Mouse (Mus musculus): ENCODE measurements around the gene Fbxl14. TPM values are rescaled to one million over a fixed set of nuclear protein-coding genes. Genes with fewer than 3 reads are reported as not detected.
A peak's percentile ranks its signal among the peaks of the same experiment; 100 is the strongest.

The Fbxl14 gene
- polyA plus RNA-seq, 1 experiment from 2014 or later, result 7.5 TPM

DNA sequence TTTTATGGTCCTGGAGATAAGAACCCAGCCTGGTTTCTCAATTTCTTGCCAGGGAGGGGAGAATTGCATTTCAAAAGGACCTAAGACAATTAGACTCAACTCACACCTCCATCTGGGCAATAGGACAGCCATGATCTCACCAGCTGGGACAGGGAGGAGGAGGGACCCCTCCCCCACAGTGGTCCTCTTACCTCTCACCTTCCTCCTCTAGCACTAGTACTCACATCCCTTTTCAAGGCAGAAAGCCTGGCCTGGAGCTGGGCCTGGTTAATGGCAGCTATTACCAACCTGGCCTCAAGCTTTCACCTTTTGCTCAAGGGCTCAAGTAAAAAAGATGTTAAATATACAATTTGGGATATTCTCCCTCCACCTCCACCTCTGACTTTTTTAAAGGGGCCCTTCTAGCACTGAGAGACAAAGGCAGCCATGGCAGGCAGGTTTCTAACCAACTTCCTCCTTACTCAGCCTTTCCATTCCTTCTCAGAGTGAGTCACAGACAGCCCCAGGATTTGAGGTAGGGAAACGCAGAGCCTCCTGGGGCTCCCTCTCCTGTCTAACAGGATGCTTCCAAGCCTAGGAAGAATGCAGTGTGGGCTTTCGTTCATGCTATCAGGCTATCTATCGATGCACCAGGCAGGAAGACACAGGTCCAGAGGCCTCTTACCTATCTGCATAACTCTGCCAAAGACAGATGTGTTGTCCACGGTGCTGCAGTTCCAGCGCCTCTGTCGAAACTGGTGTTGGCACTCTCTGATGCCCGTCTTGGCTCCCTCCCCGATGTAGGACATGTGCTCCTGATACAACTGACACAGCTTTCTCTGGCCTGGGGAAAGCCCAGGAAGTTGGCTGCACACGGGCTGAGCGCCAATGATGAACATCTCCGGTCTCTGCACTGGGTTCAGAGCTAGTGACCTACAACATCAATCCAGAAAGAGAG, 33.5 kb upstream of the Fbxl14 start:
- H3K9ac ChIP-seq (ENCODE audit: low read depth, low read length), result no peak overlapping the region
- ATAC-seq (ENCODE audit: low read depth), result no peak
- DNase-seq (ENCODE audit: low spot score), result no peak
- H3K9me3 ChIP-seq (ENCODE audit: control insufficient read depth, low read length), result no peaks in the 10 kb centered on the region
- H3K4me1 ChIP-seq (ENCODE audit: control insufficient read depth, insufficient read depth, low read length), result 0 out of 2 replicates have a peak, but pooled peaks cover 3% of the 10 kb centered on the region
- H3K4me3 ChIP-seq (ENCODE audit: low read depth, low read length), result no peak overlapping the region
- no peaks in the 10 kb centered on the region for H3K36me3 ChIP-seq (ENCODE audit: control insufficient read depth, insufficient read depth, low read length)
- no peak overlapping the region for H3K27ac ChIP-seq (replicated peaks; ENCODE audit: low read depth, low read length)
- H3K4me2 ChIP-seq (ENCODE audit: low read depth, low read length), result no peak overlapping the region
- no peaks in the 10 kb centered on the region for H3K27me3 ChIP-seq (replicated peaks; ENCODE audit: control insufficient read depth, insufficient read depth, low read length)
- 77% methylated on average over 11 of the region's 11 CpGs for whole genome bisulfite sequencing

DNA sequence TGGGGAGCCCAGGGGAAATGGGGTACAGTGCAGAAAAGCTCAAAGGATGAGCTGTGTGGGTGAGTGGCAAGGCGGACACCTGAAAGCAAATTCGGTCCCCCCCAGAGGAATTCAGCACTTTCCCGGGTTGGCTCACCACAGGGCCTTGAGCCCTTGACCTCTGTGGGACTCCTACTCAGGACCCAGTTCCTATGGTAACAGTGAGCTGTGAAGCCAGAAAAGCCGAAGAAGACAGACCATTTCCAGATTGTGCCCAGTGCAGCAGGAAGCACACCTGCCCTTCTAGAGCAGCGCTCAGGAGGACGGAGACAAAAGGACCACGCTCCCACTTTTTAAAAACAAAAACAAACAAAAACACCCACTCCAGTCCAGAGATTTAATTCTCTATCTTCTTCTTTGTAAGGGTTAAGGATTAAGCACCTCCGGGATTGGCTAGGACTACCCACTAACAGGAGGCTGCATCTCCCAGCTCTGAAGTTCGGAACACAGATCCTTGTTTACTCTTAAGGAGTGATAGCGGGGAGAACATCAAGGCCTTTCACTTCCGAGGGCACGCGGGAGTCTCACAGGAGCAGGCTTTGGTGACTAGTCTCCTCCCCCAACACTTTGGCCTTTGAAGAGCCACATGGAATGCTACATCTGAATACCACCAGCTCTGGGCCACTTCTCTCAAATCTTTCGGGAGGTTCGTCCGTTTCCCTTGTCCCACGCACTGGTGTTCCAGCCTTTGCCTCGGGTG, 31.0 kb upstream of the Fbxl14 start:
- Histone ChIP-seq H3K27me3 (replicated peaks; ENCODE audit: control insufficient read depth, insufficient read depth, low read length) (no peaks in the 10 kb centered on the region), H3K9ac (ENCODE audit: low read depth, low read length) (peak overlapping the region; percentile 53), H3K4me2 (ENCODE audit: low read depth, low read length) (peak overlapping the region; percentile 71), H3K36me3 (ENCODE audit: control insufficient read depth, insufficient read depth, low read length) (no peaks in the 10 kb centered on the region), H3K9me3 (ENCODE audit: control insufficient read depth, low read length) (no peaks in the 10 kb centered on the region), H3K27ac (replicated peaks; ENCODE audit: low read depth, low read length) (no peak overlapping the region), H3K4me1 (ENCODE audit: control insufficient read depth, insufficient read depth, low read length) (peaks cover 8% of the 10 kb centered on the region), H3K4me3 (ENCODE audit: low read depth, low read length) (peak overlapping the region; percentile 39)
- 9% methylated on average over 18 of the region's 18 CpGs for WGBS
- ATAC-seq (ENCODE audit: low read depth) (no peak), DNase-seq (ENCODE audit: low spot score) (peak; percentile 30)

DNA sequence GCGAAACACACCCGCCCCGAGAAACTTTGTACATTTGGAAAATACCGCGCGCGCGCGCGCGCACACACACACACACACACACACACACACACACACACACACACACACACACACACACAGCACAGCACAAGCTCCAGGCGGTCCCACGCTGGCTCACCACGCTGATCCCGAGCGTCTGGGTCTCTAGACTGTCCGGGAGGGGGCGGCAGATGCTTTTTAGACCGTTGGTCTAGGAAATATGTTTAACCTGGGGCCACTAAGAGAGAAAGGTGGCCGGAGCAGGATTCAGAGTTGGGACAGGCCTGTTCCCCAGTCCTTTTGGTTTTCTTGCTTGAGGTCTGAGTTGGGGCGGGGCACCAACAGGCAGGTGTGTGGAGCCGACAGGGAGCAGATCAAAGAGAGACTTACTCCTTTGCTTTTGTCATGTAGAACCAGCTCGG, 30.4 kb upstream of the Fbxl14 start:
- Histone ChIP-seq H3K9me3 (ENCODE audit: control insufficient read depth, low read length) (no peaks in the 10 kb centered on the region), H3K4me2 (ENCODE audit: low read depth, low read length) (peak overlapping the region; percentile 71), H3K27me3 (replicated peaks; ENCODE audit: control insufficient read depth, insufficient read depth, low read length) (no peaks in the 10 kb centered on the region), H3K4me1 (ENCODE audit: control insufficient read depth, insufficient read depth, low read length) (peaks cover 8% of the 10 kb centered on the region), H3K27ac (replicated peaks; ENCODE audit: low read depth, low read length) (no peak overlapping the region), H3K4me3 (ENCODE audit: low read depth, low read length) (peak overlapping the region; percentile 39), H3K36me3 (ENCODE audit: control insufficient read depth, insufficient read depth, low read length) (no peaks in the 10 kb centered on the region), H3K9ac (ENCODE audit: low read depth, low read length) (peak overlapping the region; percentile 53)
- ATAC-seq (ENCODE audit: low read depth), result peak; percentile 53
- 8% methylated on average over 15 of the region's 23 CpGs for WGBS
- DNase-seq (ENCODE audit: low spot score), result peak; percentile 86

DNA sequence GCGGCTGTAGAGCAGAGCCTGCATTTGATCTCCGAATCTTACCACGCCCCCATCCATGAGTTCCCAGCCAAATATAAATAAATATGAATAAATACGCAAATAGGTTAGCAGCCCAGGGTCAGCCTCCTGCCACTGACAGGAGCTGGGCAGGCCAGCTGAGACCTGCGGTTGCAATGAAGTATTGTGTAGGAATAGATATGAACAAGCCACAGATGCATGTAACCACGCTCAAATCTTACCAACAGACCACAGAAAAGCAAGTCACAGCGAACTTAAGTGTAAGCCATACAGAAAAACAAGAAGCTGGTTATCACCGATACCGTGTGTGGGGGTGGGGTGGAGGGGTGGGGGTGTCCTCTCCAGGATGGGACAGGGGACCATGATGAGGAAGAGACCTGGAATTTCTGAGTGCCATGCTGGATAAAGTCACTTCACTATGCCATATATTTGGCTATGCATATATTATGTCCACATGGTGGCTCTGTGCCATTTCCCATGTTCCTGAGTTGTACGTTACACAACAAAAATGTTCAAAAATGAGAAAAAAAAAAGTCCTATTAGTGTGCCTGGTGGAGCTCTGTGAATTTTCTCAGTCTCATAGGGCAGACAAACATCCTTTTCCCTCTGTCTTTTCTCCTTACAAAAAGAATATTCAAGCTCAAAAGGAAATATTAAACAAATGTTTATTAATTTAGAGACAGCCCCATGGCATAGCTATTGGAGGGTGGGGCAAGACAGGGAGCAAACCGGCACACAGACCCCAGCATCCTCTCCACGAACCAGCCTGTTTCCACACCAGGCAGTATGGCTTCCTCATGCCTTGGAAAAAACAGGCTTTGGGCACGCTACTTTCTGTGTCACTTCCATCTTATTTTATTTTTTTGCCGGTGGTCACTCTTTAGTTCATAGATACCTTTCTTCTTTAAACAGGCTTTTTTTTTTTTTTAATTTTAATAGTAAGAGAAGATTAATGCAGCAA, 28.2 kb upstream of the Fbxl14 start:
- Histone ChIP-seq H3K36me3 (ENCODE audit: control insufficient read depth, insufficient read depth, low read length) (no peaks in the 10 kb centered on the region), H3K4me1 (ENCODE audit: control insufficient read depth, insufficient read depth, low read length) (peaks cover 8% of the 10 kb centered on the region), H3K27ac (replicated peaks; ENCODE audit: low read depth, low read length) (0 out of 2 replicates have a peak overlapping the region, but pooled peaks have one; percentile 54), H3K9me3 (ENCODE audit: control insufficient read depth, low read length) (no peaks in the 10 kb centered on the region), H3K9ac (ENCODE audit: low read depth, low read length) (peak overlapping the region; percentile 58), H3K4me3 (ENCODE audit: low read depth, low read length) (peak overlapping the region; percentile 37), H3K27me3 (replicated peaks; ENCODE audit: control insufficient read depth, insufficient read depth, low read length) (no peaks in the 10 kb centered on the region), H3K4me2 (ENCODE audit: low read depth, low read length) (peak overlapping the region; percentile 69)
- WGBS, result 36% methylated on average over 14 of the region's 14 CpGs
- DNase-seq (ENCODE audit: low spot score) (no peak), ATAC-seq (ENCODE audit: low read depth) (no peak)

DNA sequence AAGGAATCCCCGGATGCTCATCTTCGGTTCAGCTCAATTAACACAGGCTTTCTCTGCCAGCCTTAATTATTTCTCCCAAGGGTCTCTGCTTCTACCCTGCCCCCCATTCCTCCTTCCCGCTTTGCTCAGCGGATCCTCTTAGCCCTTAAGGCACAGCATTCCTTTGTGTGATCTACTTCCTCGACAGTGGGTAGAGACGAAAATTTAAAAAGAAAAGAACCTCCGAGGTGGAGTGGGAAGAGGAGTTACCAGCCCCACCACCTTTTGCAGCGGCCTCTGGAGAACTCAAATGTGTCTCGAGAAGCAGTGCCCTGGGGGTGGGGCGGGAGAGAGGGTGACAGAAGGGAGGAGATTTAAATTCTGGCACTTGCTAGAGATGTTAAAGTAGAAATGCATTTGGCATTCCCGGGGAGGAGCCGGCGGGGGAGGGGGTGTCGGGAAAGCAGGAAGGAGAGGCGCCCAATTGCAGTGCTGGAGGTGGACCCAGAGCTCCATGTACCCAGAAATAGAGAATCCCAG, 27.4 kb upstream of the Fbxl14 start:
- peak overlapping the region; percentile 58 for H3K9ac ChIP-seq (ENCODE audit: low read depth, low read length)
- DNase-seq (ENCODE audit: low spot score) (peak; percentile 83), ATAC-seq (ENCODE audit: low read depth) (peak; percentile 56)
- 1% methylated on average over 15 of the region's 15 CpGs for WGBS
- H3K4me2 ChIP-seq (ENCODE audit: low read depth, low read length), result peak overlapping the region; percentile 69
- H3K9me3 ChIP-seq (ENCODE audit: control insufficient read depth, low read length), result no peaks in the 10 kb centered on the region
- H3K4me1 ChIP-seq (ENCODE audit: control insufficient read depth, insufficient read depth, low read length), result peaks cover 8% of the 10 kb centered on the region
- peak overlapping the region; percentile 37 for H3K4me3 ChIP-seq (ENCODE audit: low read depth, low read length)
- no peaks in the 10 kb centered on the region for H3K27me3 ChIP-seq (replicated peaks; ENCODE audit: control insufficient read depth, insufficient read depth, low read length)
- no peaks in the 10 kb centered on the region for H3K36me3 ChIP-seq (ENCODE audit: control insufficient read depth, insufficient read depth, low read length)
- H3K27ac ChIP-seq (replicated peaks; ENCODE audit: low read depth, low read length), result peak overlapping the region; percentile 54

DNA sequence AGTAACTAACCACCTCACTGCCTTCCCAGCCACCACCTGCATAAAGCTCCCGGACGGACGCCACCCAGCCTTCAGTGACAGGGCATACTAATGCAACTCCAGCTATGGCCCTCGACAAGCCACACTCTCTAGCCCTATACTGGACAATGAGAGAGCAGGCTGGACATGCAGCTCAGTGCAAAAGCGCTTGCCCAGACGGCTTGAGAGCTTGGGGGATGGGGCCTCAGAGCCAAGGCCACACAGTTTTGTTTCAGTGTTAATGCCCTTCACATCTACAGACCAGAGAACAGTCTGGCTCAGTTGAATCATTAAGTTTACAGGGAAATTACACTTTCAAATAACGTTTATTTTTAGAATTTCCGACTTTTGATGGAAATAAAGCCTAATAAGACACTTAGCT, 21.3 kb upstream of the Fbxl14 start:
- WGBS, result 74% methylated on average over 8 of the region's 8 CpGs
- no peaks in the 10 kb centered on the region for H3K36me3 ChIP-seq (ENCODE audit: control insufficient read depth, insufficient read depth, low read length)
- no peak overlapping the region for H3K27ac ChIP-seq (replicated peaks; ENCODE audit: low read depth, low read length)
- H3K9me3 ChIP-seq (ENCODE audit: control insufficient read depth, low read length), result no peaks in the 10 kb centered on the region
- 0 out of 2 replicates have a peak, but pooled peaks cover 3% of the 10 kb centered on the region for H3K4me1 ChIP-seq (ENCODE audit: control insufficient read depth, insufficient read depth, low read length)
- H3K27me3 ChIP-seq (replicated peaks; ENCODE audit: control insufficient read depth, insufficient read depth, low read length), result no peaks in the 10 kb centered on the region
- no peak overlapping the region for H3K4me3 ChIP-seq (ENCODE audit: low read depth, low read length)
- no peak overlapping the region for H3K9ac ChIP-seq (ENCODE audit: low read depth, low read length)
- DNase-seq (ENCODE audit: low spot score), result no peak
- H3K4me2 ChIP-seq (ENCODE audit: low read depth, low read length), result no peak overlapping the region
- no peak for ATAC-seq (ENCODE audit: low read depth)

DNA sequence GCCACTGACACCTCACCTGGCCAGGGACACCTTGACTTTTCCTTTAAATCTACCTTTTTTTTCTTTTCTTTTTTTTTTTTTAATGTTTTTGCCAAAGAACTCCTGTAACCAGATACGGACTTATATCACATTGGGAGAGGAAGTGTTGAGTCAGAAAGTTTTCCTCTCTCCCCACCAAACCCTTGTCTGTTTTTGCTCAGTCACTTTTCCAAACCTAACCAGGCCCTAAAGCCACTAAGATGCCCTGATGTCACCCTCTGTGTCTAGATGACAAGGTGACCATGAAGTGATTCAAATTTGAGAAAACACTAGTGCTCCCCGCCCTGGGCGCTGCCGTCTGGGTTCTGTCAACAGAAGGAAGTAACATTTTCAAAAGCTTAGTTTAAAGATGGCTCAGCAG, 20.4 kb upstream of the Fbxl14 start:
- Histone ChIP-seq H3K4me1 (ENCODE audit: control insufficient read depth, insufficient read depth, low read length) (0 out of 2 replicates have a peak, but pooled peaks cover 3% of the 10 kb centered on the region), H3K9me3 (ENCODE audit: control insufficient read depth, low read length) (no peaks in the 10 kb centered on the region), H3K4me2 (ENCODE audit: low read depth, low read length) (no peak overlapping the region), H3K27me3 (replicated peaks; ENCODE audit: control insufficient read depth, insufficient read depth, low read length) (no peaks in the 10 kb centered on the region), H3K27ac (replicated peaks; ENCODE audit: low read depth, low read length) (no peak overlapping the region), H3K36me3 (ENCODE audit: control insufficient read depth, insufficient read depth, low read length) (no peaks in the 10 kb centered on the region), H3K4me3 (ENCODE audit: low read depth, low read length) (no peak overlapping the region), H3K9ac (ENCODE audit: low read depth, low read length) (no peak overlapping the region)
- WGBS, result 78% methylated on average over 4 of the region's 4 CpGs
- no peak for DNase-seq (ENCODE audit: low spot score)
- ATAC-seq (ENCODE audit: low read depth), result no peak

Measured in embryonic facial prominence, embryonic 14.5 days (tissue).